Mouse (Mus musculus) hematopoietic stem cell, adult 5-6 weeks (primary cell): ENCODE measurements around the gene Ddx49. TPM values are rescaled to one million over a fixed set of nuclear protein-coding genes. Genes with fewer than 3 reads are reported as not detected.

Experiments used
- ATAC-seq, 2 experiments: fragments of 125-278 bp in 1 of 2; replicated peaks in 1 of 2; 2 replicates each; pipeline ENCODE4 v1.8.0; 2016 to 2017; ENCODE audit warnings: inconsistent platforms in 2 of 2, mild to moderate bottlenecking in 2 of 2, moderate number of reproducible peaks in 2 of 2, low read depth in 1 of 2, moderate TSS enrichment in 1 of 2; ENCODE audit not compliant: low FRiP score in 2 of 2, poor library complexity in 2 of 2, severe bottlenecking in 2 of 2, insufficient read depth in 1 of 2, low TSS enrichment in 1 of 2
- total RNA-seq: library from RNA; stranded (forward); fragments of 172-1452, 232-1000 nt; gene quantifications from 2 replicates; pipeline ENCODE4 v1.2.3, GENCODE M21; 2017

The Ddx49 gene
- total RNA-seq, 1 experiment from 2014 or later, result 103 TPM

GRCm38 (mm10) chr8:70281001-70281400, 21.3 kb downstream of the Ddx49 start:
- ATAC-seq, result no peak

GRCm38 (mm10) chr8:70279266-70279665, 23.0 kb downstream of the Ddx49 start:
- no peak for ATAC-seq

DNA sequence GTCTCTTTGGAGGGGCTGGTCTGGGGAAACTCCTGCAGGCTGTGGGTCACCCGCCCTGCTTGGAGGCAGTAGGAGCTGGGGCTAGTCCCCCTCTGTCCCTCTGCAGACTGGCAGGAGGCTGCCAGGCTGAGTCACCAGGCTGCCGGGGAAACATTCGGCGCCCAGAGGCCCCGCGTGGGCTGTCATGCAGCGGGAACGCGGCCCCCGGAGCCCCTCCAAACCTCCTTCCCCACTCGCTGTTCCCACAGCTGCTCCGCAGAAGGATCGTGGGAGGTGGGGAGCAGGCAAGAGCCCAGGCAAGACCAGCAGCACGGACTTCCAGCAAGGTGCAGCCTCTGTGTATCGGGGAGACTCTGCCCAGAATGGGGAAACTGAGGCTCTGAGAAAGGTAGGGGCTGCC, 24.1 kb downstream of the Ddx49 start:
- no peak for ATAC-seq

DNA sequence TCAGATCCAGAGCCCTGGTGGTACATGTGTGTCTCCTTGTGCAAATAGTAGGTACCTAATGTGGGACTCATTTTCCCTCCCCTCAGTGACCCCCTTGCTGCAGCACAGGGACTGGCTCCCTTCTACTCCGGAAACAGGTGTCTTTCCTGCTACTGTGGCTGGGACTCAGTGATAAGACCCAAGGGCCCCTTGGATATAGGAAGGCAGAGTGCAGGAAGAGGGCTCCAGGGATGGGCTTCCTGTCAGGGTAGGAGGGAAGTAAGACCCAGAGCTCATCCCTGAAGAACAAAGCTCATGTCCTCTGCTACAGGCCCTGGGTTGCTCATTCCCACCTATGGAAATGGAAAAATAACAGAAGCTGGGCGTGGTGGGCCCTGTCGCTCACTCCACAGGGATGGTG, 25.8 kb downstream of the Ddx49 start:
- peak; percentile 68 to 69 for ATAC-seq

DNA sequence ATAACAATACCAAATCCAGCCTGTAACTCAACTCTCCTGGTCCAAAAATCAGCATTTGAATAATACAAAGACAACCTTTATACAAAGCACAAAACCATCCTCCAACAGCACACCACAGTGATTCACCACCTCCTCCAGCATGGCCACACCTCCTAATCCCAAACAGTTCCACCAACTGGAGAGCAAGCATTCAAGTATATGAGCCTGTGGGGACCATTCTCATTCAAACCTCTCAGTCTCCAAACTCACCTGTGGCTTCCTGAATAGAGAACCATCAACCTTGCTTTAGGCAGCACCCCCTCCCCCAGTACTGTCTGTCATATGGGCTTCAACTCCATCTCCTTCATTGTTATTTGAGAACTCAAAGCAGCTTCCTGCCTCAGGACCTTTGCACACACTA, 27.9 kb downstream of the Ddx49 start:
- ATAC-seq, result no peak

- peak; percentile 34 to 43 for ATAC-seq
Measured at GRCm38 (mm10) chr8:70272949-70273348, 29.3 kb downstream of the Ddx49 start.

DNA sequence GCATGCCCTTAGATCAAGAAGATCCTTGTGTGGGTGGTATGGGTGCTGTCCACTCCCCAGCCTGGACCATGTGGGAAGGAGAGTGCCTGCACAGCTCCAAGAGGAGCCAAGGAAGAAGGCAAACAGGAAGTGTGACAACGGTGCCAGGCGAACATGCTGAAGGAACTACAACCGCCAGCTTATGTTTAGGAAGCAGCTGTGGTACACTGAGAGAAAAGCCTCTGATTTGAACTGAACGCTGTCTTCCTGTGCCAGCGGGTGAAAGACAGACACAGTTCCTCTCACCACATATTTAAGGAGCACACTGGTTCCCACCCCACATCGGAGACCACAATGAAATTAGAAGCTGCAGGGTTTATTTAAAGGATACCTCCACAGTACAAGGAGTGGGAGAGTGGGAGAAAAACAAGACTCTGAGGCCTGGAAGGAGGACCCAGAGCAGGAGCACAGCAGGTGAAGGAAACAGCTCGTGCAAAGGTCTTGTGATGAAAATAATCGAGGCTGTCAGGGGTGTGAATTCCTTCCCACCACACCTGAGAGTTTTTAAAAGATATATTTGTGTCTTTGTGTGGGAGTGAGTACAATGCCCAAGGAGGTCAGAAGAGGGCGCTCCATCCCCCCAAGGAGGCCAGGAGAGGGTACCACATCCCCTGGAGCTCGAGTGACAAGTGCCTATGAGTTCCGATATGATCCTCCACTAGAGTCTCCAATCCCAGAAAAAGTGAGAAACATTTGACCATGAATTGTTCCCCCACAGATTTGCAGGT, 33.3 kb downstream of the Ddx49 start:
- ATAC-seq, result peak; percentile 54 to 66

DNA sequence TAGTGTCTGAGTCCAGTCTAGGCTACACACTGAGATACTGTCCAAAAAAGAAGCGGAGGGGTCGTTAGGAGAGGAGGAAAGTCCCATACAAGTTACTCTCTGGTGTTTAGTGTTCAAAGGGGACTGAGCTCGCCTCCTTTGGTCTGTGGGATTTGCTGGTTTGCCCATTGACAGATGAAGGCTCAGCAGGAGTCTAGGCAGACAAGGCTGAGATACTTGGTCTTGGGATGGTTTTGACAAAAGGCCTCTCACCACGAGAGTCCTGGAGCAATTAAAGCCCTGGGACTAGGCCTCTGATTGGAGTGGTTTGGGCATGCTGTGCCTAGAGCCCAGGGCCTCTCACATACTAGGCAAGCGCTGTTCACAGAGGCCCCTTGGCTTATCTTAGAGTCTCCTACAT, 34.0 kb downstream of the Ddx49 start:
- ATAC-seq, result no peak

DNA sequence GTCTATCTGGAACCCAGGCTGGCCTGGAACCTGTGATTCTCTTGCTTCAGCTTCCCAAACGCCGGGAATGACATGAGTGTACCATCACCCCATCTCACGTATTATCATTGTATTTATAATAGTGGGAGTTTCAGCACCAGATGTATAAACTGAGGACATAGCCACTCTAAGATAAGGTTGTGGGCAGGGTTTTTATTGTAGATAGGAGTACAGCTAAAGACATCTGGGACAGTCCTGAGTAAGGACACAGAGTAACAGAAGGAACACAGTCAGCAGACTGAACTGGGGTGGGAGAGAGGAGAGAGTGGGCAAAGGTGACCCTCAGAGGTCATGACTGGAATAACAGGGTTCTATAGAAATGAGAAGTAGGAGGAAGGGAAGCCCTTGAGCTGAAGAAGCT, 34.6 kb downstream of the Ddx49 start:
- no peak for ATAC-seq

GRCm38 (mm10) chr8:70259043-70259442, 43.2 kb downstream of the Ddx49 start:
- peak in 1 of 2 experiments; percentile 21; a peak in 1 of 4 replicates for ATAC-seq

- ATAC-seq, result no peak
Measured at GRCm38 (mm10) chr8:70258600-70258999, 43.7 kb downstream of the Ddx49 start.

DNA sequence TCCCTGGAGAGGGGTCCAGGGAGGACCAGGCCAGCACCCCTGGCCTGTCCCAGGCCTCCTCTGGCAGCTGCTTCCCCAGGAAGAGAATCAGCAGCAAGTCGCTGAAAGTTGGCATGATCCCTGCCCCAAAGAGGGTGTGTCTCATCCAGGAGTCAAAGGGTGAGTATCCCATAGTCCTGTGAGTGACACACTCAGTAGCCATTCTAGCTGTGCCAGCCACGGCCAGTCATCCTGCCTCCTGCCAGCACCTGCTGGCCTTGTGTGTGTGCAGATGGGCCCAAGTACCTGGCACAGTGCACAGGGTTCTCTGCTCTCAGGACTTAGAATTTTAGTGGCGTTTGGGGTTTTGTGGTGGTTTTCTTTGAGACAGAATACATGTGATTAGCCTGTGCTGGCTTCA, 44.8 kb downstream of the Ddx49 start:
- ATAC-seq, result no peak

DNA sequence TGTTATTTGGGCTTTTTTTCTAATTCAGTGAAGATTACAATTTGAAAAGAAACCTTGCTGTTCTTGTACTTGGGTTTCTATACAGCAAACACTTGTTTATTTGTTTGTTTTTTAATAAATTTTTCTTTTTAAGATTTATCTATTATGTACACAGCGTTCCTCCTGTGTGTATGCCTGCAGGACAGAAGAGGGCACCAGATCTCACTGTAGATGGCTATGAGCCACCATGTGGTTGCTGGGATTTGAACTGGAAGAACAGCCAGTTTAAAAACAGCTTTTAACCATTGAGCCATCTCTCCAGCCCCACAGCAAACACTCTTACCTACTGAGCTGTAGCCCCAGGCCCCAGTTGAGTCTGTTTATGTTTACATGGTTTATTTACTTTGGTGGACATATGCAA, 47.7 kb downstream of the Ddx49 start:
- no peak for ATAC-seq

GRCm38 (mm10) chr8:70247841-70248240, 54.4 kb downstream of the Ddx49 start:
- ATAC-seq, result no peak

- no peak for ATAC-seq
Measured at GRCm38 (mm10) chr8:70246622-70247021, 55.7 kb downstream of the Ddx49 start.

Other genes with a start within 250 kb of the Ddx49 start
- 0.63 TPM in 1 of 2 replicates, not detected in the other for gene Tm6sf2, start 229.6 kb downstream of the Ddx49 start, total RNA-seq
- 0.31 TPM in 1 of 2 replicates, not detected in the other for gene Hapln4, start 219.0 kb downstream of the Ddx49 start, total RNA-seq
- not detected in 2 replicates for gene Ncan, start 181.6 kb downstream of the Ddx49 start, total RNA-seq
- gene Nr2c2ap, start 171.2 kb downstream of the Ddx49 start, total RNA-seq, result 11.4 and 13.9 TPM in 2 replicates
- 6.8 and 22.8 TPM in 2 replicates for gene Rfxank, start 163.3 kb downstream of the Ddx49 start, total RNA-seq
- gene Borcs8, start 163.0 kb downstream of the Ddx49 start, total RNA-seq, result 39.0 and 43.0 TPM in 2 replicates
- gene Mef2b, start 162.8 kb downstream of the Ddx49 start, total RNA-seq, result 0.25 TPM in 1 of 2 replicates, not detected in the other
- 10.8 and 17.1 TPM in 2 replicates for gene Tmem161a, start 130.1 kb downstream of the Ddx49 start, total RNA-seq
- 1.9 and 4.2 TPM in 2 replicates for gene Slc25a42, start 90.2 kb downstream of the Ddx49 start, total RNA-seq
- gene Sugp2, start 68.3 kb downstream of the Ddx49 start, total RNA-seq, result 52.8 and 62.7 TPM in 2 replicates
- gene Armc6, start 68.0 kb downstream of the Ddx49 start, total RNA-seq, result 3.4 and 4.3 TPM in 2 replicates
- gene Homer3, start 19.7 kb downstream of the Ddx49 start, total RNA-seq, result 21.1 and 38.2 TPM in 2 replicates
- 63.0 and 75.0 TPM in 2 replicates for gene Cope, start within 50 bp of the Ddx49 start, total RNA-seq
- gene Cers1, start 13.3 kb upstream of the Ddx49 start, total RNA-seq, result 1.2 TPM in 1 of 2 replicates, not detected in the other
- not detected in 2 replicates for gene Gdf1, start 27.3 kb upstream of the Ddx49 start, total RNA-seq
- 27.1 and 34.1 TPM in 2 replicates for gene Upf1, start 50.8 kb upstream of the Ddx49 start, total RNA-seq
- gene Comp, start 71.1 kb upstream of the Ddx49 start, total RNA-seq, result 0.44 and 4.1 TPM in 2 replicates
- gene Crtc1, start 137.1 kb upstream of the Ddx49 start, total RNA-seq, result 5.9 and 7.1 TPM in 2 replicates
- 7.8 and 7.9 TPM in 2 replicates for gene Klhl26, start 174.5 kb upstream of the Ddx49 start, total RNA-seq
- 0.20 TPM in 1 of 2 replicates, not detected in the other for gene Tmem59l, start 184.9 kb upstream of the Ddx49 start, total RNA-seq
- not detected in 2 replicates for gene Crlf1, start 190.7 kb upstream of the Ddx49 start, total RNA-seq
- 32.8 and 38.3 TPM in 2 replicates for gene Rex1bd, start 204.3 kb upstream of the Ddx49 start, total RNA-seq
- 2,498 and 4,881 TPM in 2 replicates for gene Uba52, start 208.3 kb upstream of the Ddx49 start, total RNA-seq
- 112 and 114 TPM in 2 replicates for gene Fkbp8, start 225.2 kb upstream of the Ddx49 start, total RNA-seq
- 66.1 and 70.0 TPM in 2 replicates for gene Kxd1, start 225.5 kb upstream of the Ddx49 start, total RNA-seq
- gene Ell, start 237.0 kb upstream of the Ddx49 start, total RNA-seq, result 9.2 and 14.3 TPM in 2 replicates